ENCODE assay signal across 13 mouse cellular contexts in genomic region chr3:145825416-145826055, GRCm38 (mm10).
DNase-seq lines count a peak whose midpoint lies in the region; ATAC-seq and TF ChIP-seq lines count a peak whose summit lies in the region.
"Had no signal": no experiment of that assay in that cellular context is flagged by ENCODE, and none has a peak within 500 bp of the region (broad histone marks: within the 10 kb centered on the region; RNA-seq: fewer than 3 reads in every experiment).

No protein-coding gene starts in this region.

- DNase-seq in embryo, embryonic 10 days (ENCODE audit: low spot score) = peak; percentile 5
- DNase-seq in embryo, embryonic 9.5 days (ENCODE audit: extremely low spot score) = no peak
- peak; percentile 82 for DNase-seq in Muller cell, postnatal 12 days (ENCODE audit: inconsistent ontology term)
- DNase-seq in mesoderm, embryonic 11.5 days (ENCODE audit: low read depth, low spot score) = peak; percentile 31
- no peak for DNase-seq in layer of hippocampus, adult 18-20 months (ENCODE audit: low spot score in 2 of 2)
- DNase-seq in thymus, adult 2 months = no peak
- DNase-seq in cerebellum, postnatal 4 days (ENCODE audit: low spot score in 2 of 2) = no peak
- DNase-seq: cerebellum, adult 9-11 months; spleen, adult 18-20 months had no signal

- H3K4me2 ChIP-seq in hindbrain, embryonic 15.5 days = peak overlapping the region; percentile 2; the same call in 1 of the 2 replicates
- H3K4me2 ChIP-seq: embryonic facial prominence, embryonic 15.5 days had no signal

- no peak for TF ChIP-seq CTCF in thymus, adult 2 months (IDR thresholded peaks at IDR 0.05; ENCODE audit: borderline replicate concordance, control insufficient read depth, extremely low read depth, insufficient read depth, low read length, poor library complexity)

- H3K9me3 ChIP-seq in hindbrain, embryonic 15.5 days = no peaks in the 10 kb centered on the region
- H3K9me3 ChIP-seq: embryonic facial prominence, embryonic 15.5 days; heart, embryonic 10.5 days had no signal

- no peak overlapping the region for H3K27ac ChIP-seq in hindbrain, embryonic 15.5 days (replicated peaks)
- H3K27ac ChIP-seq in thymus, adult 2 months (ENCODE audit: control insufficient read depth, insufficient read depth, low read length) = no peak overlapping the region
- H3K27ac ChIP-seq: embryonic facial prominence, embryonic 15.5 days; heart, embryonic 10.5 days had no signal

- H3K4me3 ChIP-seq in hindbrain, embryonic 15.5 days = no peak overlapping the region
- H3K4me3 ChIP-seq in thymus, adult 2 months (ENCODE audit: control insufficient read depth, insufficient read depth, low read length) = no peak overlapping the region
- H3K4me3 ChIP-seq: embryonic facial prominence, embryonic 15.5 days; heart, embryonic 10.5 days had no signal

- H3K27me3 ChIP-seq in hindbrain, embryonic 15.5 days = no peaks in the 10 kb centered on the region
- H3K27me3 ChIP-seq in thymus, adult 2 months (ENCODE audit: control insufficient read depth, insufficient read depth, low read length) = no peaks in the 10 kb centered on the region
- H3K27me3 ChIP-seq: embryonic facial prominence, embryonic 15.5 days had no signal

- H3K36me3 ChIP-seq in hindbrain, embryonic 15.5 days = no peaks in the 10 kb centered on the region
- no peaks in the 10 kb centered on the region for H3K36me3 ChIP-seq in thymus, adult 2 months (ENCODE audit: control insufficient read depth, insufficient read depth, low read length)
- H3K36me3 ChIP-seq: embryonic facial prominence, embryonic 15.5 days; heart, embryonic 10.5 days had no signal

- 25% methylated on average over 11 of the region's 11 CpGs for WGBS in hindbrain, embryonic 15.5 days
- WGBS in thymus, adult 2 months = 93% methylated on average over 11 of the region's 11 CpGs

- peaks cover 23% of the 10 kb centered on the region for H3K4me1 ChIP-seq in hindbrain, embryonic 15.5 days (replicated peaks)
- H3K4me1 ChIP-seq in thymus, adult 2 months (replicated peaks; ENCODE audit: control insufficient read depth, insufficient read depth, low read length) = no peaks in the 10 kb centered on the region

- no peak for TF ChIP-seq POLR2A in thymus, adult 2 months (IDR thresholded peaks at IDR 0.05; ENCODE audit: control insufficient read depth, extremely low read depth, insufficient read depth, low read length, poor library complexity)

- H3K9ac ChIP-seq in hindbrain, embryonic 15.5 days = no peak overlapping the region
- H3K9ac ChIP-seq: embryonic facial prominence, embryonic 15.5 days had no signal

- no peak for ATAC-seq in hindbrain, embryonic 15.5 days (ENCODE audit: low FRiP score, low read depth)
- ATAC-seq: inflammation-experienced regulatory T-cells, adult 6 months had no signal

Comparison
In these comparisons a context has a peak if more than half of its experiments do, and no peak if none do; other contexts are left out.
1. DNase-seq: peak in embryo, embryonic 10 days (single experiment), Muller cell, postnatal 12 days (single experiment) and mesoderm, embryonic 11.5 days (single experiment); none in embryo, embryonic 9.5 days (single experiment), layer of hippocampus, adult 18-20 months (0 of 2), thymus, adult 2 months (single experiment) and cerebellum, postnatal 4 days (0 of 2).